Mouse (Mus musculus): ENCODE measurements around the gene Fam241a. TPM values are rescaled to one million over a fixed set of nuclear protein-coding genes. Genes with fewer than 3 reads are reported as not detected.

Fam241a gene
- polyA plus RNA-seq (2015; fragmentation: Nextera tagmentation; extraction: Ambion mirVana), result 3.0 and 8.9 TPM in 2 replicates

DNA sequence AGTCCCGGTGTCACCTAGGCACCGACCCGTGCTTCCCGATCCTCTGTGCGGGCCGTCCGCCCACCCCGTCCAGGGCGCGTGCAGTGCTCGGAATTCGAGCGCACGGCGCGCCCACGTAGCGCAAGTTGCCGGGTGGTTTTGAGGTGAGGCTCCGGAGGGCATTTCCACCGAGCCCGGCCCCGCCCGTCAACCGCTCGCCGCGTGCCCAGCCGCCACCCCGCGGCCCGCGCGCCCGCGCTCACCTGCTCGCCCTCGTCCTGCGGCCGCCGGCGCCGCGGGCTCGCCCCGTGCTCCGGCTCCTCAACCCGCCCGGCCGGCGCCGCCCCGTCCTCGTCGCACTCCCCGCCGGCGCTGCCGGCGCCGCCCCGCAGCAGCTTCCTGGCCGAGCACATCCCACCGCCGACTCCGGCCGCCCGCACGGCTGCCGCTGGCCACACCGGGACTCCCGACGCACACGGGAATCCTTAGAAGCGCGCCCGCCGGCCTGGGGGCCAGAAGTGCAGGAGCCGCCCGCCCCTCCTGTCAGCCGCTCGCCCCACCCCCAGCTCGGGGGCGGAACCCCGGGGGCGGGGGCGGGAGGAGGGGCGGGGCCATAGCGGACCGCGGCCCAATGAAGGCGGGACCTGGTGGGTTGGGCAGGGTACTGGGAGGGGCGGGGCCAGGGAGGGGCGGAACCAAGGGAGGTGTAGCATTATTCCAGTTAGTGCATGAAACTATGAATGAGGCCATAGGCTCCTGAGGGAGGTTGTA, at the start of gene Fam241a:
TSS of gene Fam241a (minus strand) at position 533 of the 750 bp plus-strand sequence.
- H3K27me3 ChIP-seq (replicated peaks; ENCODE audit: control insufficient read depth, insufficient read depth, low read length), result no peaks in the 10 kb centered on the region
- no peaks in the 10 kb centered on the region for H3K9me3 ChIP-seq (ENCODE audit: control insufficient read depth, low read length)
- peak within 1 kb of the TSS; percentile 76 for H3K4me2 ChIP-seq (ENCODE audit: low read depth, low read length)
- H3K9ac ChIP-seq (ENCODE audit: low read depth, low read length), result peak within 1 kb of the TSS; percentile 75
- WGBS, result under 1% methylated on average over 85 of the region's 94 CpGs
- H3K27ac ChIP-seq (ENCODE audit: low read length), result peak within 1 kb of the TSS; percentile 85
- ATAC-seq, result peak; percentile 95
- no peaks in the 10 kb centered on the region for H3K36me3 ChIP-seq (ENCODE audit: control insufficient read depth, insufficient read depth, low read length)
- H3K4me1 ChIP-seq (ENCODE audit: control insufficient read depth, insufficient read depth, low read length), result 0 out of 2 replicates have a peak, but pooled peaks cover 7% of the 10 kb centered on the region
- H3K4me3 ChIP-seq (ENCODE audit: low read length), result peak within 1 kb of the TSS; percentile 72

DNA sequence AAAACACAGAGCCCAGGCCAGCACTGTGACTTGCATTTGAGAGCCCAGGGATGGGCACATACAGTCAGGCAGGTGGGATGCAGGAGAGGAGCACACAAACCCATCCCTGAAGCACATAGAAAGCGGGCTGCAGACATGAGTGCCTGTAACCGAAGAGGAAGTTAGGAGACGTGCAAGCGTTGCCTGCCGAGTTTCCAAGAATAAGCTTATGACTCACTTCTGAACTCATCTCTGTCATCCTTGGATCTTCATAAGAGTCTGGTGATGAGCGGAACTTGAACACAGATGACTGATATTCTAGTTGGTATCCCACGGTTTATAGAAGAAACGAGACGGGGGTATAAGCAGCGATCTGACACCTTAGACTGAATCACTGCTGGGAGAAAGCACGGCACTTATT, 36.3 kb upstream of the Fam241a start:
- Histone ChIP-seq H3K9me3 (ENCODE audit: control insufficient read depth, low read length) (no peaks in the 10 kb centered on the region), H3K4me1 (ENCODE audit: control insufficient read depth, insufficient read depth, low read length) (peaks cover 3% of the 10 kb centered on the region; the same call in 1 of the 2 replicates), H3K4me2 (ENCODE audit: low read depth, low read length) (no peak overlapping the region), H3K27ac (ENCODE audit: low read length) (no peak overlapping the region), H3K36me3 (ENCODE audit: control insufficient read depth, insufficient read depth, low read length) (no peaks in the 10 kb centered on the region), H3K9ac (ENCODE audit: low read depth, low read length) (no peak overlapping the region), H3K4me3 (ENCODE audit: low read length) (no peak overlapping the region), H3K27me3 (replicated peaks; ENCODE audit: control insufficient read depth, insufficient read depth, low read length) (no peaks in the 10 kb centered on the region)
- ATAC-seq, result no peak
- WGBS, result 92% methylated on average over 11 of the region's 11 CpGs

DNA sequence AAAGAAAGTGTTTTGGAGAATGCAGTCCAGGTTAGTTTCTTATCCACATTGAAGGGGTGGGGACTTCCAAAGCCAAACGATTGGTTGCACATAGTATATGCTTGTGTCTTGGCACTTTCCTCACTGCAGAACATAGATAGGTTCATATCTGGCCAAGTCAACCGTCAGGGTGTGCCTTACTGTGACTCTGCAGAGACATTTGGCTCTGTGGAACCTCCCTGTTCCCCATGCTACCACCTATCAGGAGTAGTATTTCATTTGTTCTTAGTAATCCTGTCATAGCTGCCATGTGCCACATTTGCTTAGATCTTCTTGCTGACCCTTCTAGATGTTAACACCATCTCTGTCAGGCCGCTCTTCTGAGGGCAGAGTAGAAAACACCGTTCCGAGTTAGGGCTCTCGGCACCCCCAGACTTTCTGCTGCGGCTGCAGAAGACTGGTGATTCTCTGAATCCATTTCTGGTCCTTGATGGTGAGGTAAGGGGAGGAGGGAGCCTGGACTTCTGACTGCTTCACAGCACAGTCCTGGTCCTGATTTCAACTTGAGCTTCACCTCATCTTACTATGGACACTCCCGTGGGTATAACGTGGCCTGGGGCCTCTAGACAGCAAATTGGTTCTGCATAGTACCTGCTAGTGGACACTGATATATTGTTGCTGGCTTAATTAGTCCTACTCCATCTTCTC, 34.3 kb upstream of the Fam241a start:
- H3K27ac ChIP-seq (ENCODE audit: low read length), result peak overlapping the region; percentile 66
- H3K36me3 ChIP-seq (ENCODE audit: control insufficient read depth, insufficient read depth, low read length), result no peaks in the 10 kb centered on the region
- H3K4me1 ChIP-seq (ENCODE audit: control insufficient read depth, insufficient read depth, low read length), result peaks cover 3% of the 10 kb centered on the region; the same call in 1 of the 2 replicates
- ATAC-seq, result peak; percentile 95
- peak overlapping the region; percentile 22; the same call in 1 of the 2 replicates for H3K4me2 ChIP-seq (ENCODE audit: low read depth, low read length)
- H3K4me3 ChIP-seq (ENCODE audit: low read length), result peak overlapping the region; percentile 5; the same call in 1 of the 2 replicates
- H3K9me3 ChIP-seq (ENCODE audit: control insufficient read depth, low read length), result no peaks in the 10 kb centered on the region
- H3K9ac ChIP-seq (ENCODE audit: low read depth, low read length), result no peak overlapping the region
- 72% methylated on average over 9 of the region's 9 CpGs for WGBS
- no peaks in the 10 kb centered on the region for H3K27me3 ChIP-seq (replicated peaks; ENCODE audit: control insufficient read depth, insufficient read depth, low read length)

DNA sequence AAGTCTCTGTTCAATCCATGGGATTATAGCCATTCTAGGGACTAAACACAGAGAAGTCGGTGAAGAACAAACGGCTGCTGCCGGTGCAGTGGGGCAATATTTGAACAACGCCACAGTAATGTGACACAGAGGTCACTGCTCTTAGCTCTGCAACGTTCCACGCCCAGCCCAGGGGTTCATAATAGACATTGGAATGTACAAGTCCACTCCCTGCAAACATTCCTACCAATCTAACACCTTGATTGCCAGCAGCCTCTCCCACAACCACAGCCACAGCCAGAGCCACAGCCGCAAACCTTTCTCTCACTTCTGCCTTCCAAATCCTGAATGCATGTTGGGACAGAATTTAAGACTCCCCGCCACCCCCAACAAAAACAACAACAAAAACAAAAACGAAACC, 33.8 kb upstream of the Fam241a start:
- peak; percentile 97 for ATAC-seq
- peaks cover 3% of the 10 kb centered on the region; the same call in 1 of the 2 replicates for H3K4me1 ChIP-seq (ENCODE audit: control insufficient read depth, insufficient read depth, low read length)
- peak overlapping the region; percentile 66; the same call in 1 of the 2 replicates for H3K27ac ChIP-seq (ENCODE audit: low read length)
- WGBS, result 47% methylated on average over 9 of the region's 9 CpGs
- no peaks in the 10 kb centered on the region for H3K27me3 ChIP-seq (replicated peaks; ENCODE audit: control insufficient read depth, insufficient read depth, low read length)
- peak overlapping the region; percentile 22; the same call in 1 of the 2 replicates for H3K4me2 ChIP-seq (ENCODE audit: low read depth, low read length)
- no peaks in the 10 kb centered on the region for H3K36me3 ChIP-seq (ENCODE audit: control insufficient read depth, insufficient read depth, low read length)
- H3K9ac ChIP-seq (ENCODE audit: low read depth, low read length), result no peak overlapping the region
- peak overlapping the region; percentile 5; the same call in 1 of the 2 replicates for H3K4me3 ChIP-seq (ENCODE audit: low read length)
- no peaks in the 10 kb centered on the region for H3K9me3 ChIP-seq (ENCODE audit: control insufficient read depth, low read length)

DNA sequence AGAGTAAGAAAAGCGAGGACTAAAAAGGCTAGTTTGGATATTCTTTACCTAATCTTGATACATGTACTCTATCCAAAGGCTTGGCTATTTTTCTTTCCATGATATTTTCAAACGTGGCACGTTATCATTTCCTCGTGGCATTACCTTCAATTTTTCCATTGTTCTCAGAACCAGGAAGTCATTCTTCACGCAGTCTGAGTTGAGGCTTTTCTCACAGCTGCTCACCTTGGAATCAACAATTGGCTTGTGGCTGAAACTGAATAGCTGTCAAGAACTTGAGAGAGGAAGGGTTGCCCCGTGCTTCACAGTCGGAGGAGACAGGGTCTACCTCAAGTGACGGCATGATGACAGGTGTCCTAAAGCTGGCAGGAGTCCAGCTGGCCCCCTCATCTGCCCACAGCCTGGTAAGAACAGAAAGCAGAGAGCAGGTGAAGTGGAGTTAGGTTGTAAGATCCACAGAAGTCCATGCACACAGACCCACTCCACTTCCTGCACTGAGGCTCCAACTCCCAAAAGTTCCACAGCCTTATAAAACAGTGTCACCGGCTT, 30.6 kb upstream of the Fam241a start:
- WGBS, result 58% methylated on average over 9 of the region's 9 CpGs
- Histone ChIP-seq H3K9ac (ENCODE audit: low read depth, low read length) (no peak overlapping the region), H3K4me1 (ENCODE audit: control insufficient read depth, insufficient read depth, low read length) (peaks cover 3% of the 10 kb centered on the region; the same call in 1 of the 2 replicates), H3K4me2 (ENCODE audit: low read depth, low read length) (no peak overlapping the region), H3K4me3 (ENCODE audit: low read length) (no peak overlapping the region), H3K27me3 (replicated peaks; ENCODE audit: control insufficient read depth, insufficient read depth, low read length) (no peaks in the 10 kb centered on the region), H3K36me3 (ENCODE audit: control insufficient read depth, insufficient read depth, low read length) (no peaks in the 10 kb centered on the region), H3K27ac (ENCODE audit: low read length) (no peak overlapping the region), H3K9me3 (ENCODE audit: control insufficient read depth, low read length) (no peaks in the 10 kb centered on the region)
- no peak for ATAC-seq

DNA sequence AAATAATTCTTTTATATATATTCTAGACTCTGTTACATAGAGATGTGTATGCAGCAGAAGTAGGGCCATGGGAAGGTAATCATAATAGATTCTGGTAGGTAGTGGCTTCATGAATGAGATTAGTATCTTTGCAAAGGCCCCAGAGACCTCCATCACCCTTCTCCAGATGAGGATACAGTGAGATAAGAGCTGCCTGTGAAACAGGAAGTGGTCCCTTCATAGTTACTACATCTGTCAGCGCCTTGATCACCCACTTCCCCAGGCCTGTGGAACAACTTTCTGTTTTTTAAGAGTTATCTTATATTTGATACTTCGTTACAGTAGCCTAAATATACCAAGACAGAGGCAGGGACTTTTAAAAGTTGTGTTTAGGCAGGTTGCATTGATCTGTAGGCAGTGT, 28.3 kb upstream of the Fam241a start:
- Histone ChIP-seq H3K4me2 (ENCODE audit: low read depth, low read length) (no peak overlapping the region), H3K27me3 (replicated peaks; ENCODE audit: control insufficient read depth, insufficient read depth, low read length) (no peaks in the 10 kb centered on the region), H3K9ac (ENCODE audit: low read depth, low read length) (no peak overlapping the region), H3K4me3 (ENCODE audit: low read length) (no peak overlapping the region), H3K36me3 (ENCODE audit: control insufficient read depth, insufficient read depth, low read length) (no peaks in the 10 kb centered on the region), H3K4me1 (ENCODE audit: control insufficient read depth, insufficient read depth, low read length) (no peaks in the 10 kb centered on the region), H3K27ac (ENCODE audit: low read length) (no peak overlapping the region), H3K9me3 (ENCODE audit: control insufficient read depth, low read length) (no peaks in the 10 kb centered on the region)
- ATAC-seq, result no peak
- 93% methylated on average over 2 of the region's 2 CpGs for WGBS

DNA sequence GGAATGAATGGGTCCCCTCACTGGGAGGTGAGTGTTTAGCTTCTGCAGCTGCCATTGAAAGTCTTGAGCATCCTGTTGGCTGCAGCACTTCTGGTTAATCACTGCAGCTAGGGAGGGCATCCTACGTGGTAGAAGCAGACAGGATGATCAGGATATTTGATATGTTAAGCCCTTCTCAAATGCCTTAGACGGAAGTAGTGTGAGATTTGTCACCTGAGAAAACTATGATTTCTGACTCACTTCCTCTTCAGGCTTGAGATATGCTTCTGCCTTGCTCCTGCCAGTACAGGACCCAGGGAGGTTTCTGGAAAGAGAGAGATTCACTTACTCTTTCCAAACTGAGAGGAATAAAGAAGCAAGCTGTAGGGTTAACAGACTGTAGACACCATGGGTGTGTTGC, 27.1 kb upstream of the Fam241a start:
- Histone ChIP-seq H3K9ac (ENCODE audit: low read depth, low read length) (no peak overlapping the region), H3K4me1 (ENCODE audit: control insufficient read depth, insufficient read depth, low read length) (no peaks in the 10 kb centered on the region), H3K4me2 (ENCODE audit: low read depth, low read length) (no peak overlapping the region), H3K36me3 (ENCODE audit: control insufficient read depth, insufficient read depth, low read length) (no peaks in the 10 kb centered on the region), H3K27ac (ENCODE audit: low read length) (no peak overlapping the region), H3K27me3 (replicated peaks; ENCODE audit: control insufficient read depth, insufficient read depth, low read length) (no peaks in the 10 kb centered on the region), H3K9me3 (ENCODE audit: control insufficient read depth, low read length) (no peaks in the 10 kb centered on the region), H3K4me3 (ENCODE audit: low read length) (no peak overlapping the region)
- no peak for ATAC-seq
- WGBS, result 56% methylated on average over 2 of the region's 2 CpGs

DNA sequence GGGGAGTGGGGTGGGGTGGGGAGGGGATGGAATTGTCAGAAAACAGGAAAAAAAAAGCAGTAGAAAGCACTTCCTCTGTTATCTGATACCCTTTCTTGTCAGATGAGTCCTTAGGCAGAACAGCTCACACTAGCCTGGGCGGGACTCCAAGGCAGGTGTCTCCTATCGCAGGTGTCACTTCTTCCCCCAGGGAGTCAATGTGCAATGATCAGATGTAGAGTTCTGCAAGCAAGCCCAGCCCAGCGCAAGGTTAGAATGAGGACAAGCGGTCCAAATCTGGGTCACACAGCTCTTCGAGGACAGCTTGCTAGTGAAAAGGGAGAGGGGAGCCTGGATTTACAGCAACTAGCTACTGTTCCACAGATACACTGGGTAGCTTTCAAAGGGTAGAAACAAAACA, 26.0 kb upstream of the Fam241a start:
- Histone ChIP-seq H3K4me2 (ENCODE audit: low read depth, low read length) (no peak overlapping the region), H3K27me3 (replicated peaks; ENCODE audit: control insufficient read depth, insufficient read depth, low read length) (no peaks in the 10 kb centered on the region), H3K9me3 (ENCODE audit: control insufficient read depth, low read length) (no peaks in the 10 kb centered on the region), H3K4me3 (ENCODE audit: low read length) (no peak overlapping the region), H3K9ac (ENCODE audit: low read depth, low read length) (no peak overlapping the region), H3K36me3 (ENCODE audit: control insufficient read depth, insufficient read depth, low read length) (no peaks in the 10 kb centered on the region), H3K4me1 (ENCODE audit: control insufficient read depth, insufficient read depth, low read length) (no peaks in the 10 kb centered on the region), H3K27ac (ENCODE audit: low read length) (no peak overlapping the region)
- WGBS, result 70% methylated on average over 5 of the region's 5 CpGs
- ATAC-seq, result peak; percentile 63

DNA sequence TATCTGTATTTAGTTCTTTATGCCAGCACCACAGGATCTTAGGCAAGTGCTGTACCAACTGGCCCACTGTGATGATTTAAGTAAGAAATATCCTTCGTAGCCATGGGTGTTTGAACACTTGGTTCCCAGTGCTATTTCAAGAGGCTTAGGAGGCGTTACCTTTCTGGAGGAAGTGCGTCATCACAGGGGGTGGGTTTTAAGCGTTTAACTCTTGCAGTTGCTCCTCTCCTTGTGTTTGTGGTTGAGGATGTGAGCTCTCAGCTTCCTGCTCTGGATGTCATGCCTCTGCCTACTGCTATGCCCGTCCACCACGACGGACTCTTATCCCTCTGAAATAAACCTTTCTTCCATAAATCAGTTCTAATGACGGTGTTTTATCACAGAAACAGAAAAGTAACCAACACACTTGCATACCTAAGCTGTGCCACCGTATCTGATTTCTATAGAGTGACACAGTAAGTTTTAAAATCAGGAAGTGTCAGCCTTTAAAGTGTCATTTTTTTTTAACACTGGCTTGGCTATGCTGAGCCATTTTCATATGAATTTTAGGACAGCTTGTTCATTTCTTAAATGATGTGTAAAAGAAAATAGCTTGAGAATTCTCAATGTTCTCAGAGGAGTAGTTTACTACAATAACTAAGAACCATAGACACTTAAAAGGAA, 22.0 kb upstream of the Fam241a start:
- Histone ChIP-seq H3K4me1 (ENCODE audit: control insufficient read depth, insufficient read depth, low read length) (0 out of 2 replicates have a peak, but pooled peaks cover 3% of the 10 kb centered on the region), H3K27ac (ENCODE audit: low read length) (no peak overlapping the region), H3K36me3 (ENCODE audit: control insufficient read depth, insufficient read depth, low read length) (no peaks in the 10 kb centered on the region), H3K4me3 (ENCODE audit: low read length) (no peak overlapping the region), H3K9me3 (ENCODE audit: control insufficient read depth, low read length) (no peaks in the 10 kb centered on the region), H3K27me3 (replicated peaks; ENCODE audit: control insufficient read depth, insufficient read depth, low read length) (no peaks in the 10 kb centered on the region), H3K9ac (ENCODE audit: low read depth, low read length) (no peak overlapping the region), H3K4me2 (ENCODE audit: low read depth, low read length) (no peak overlapping the region)
- WGBS, result 73% methylated on average over 9 of the region's 9 CpGs
- no peak for ATAC-seq

All from intestine, embryonic 16.5 days (tissue).